Mouse (Mus musculus) ES-E14 (cell line): ENCODE data around the gene Rasl10b.

Source experiments
- CHD2 ChIP-seq: IDR thresholded peaks from 2 replicates; pipeline ENCODE4 v1.6.1; 2014; ENCODE audit warnings: mild to moderate bottlenecking, low read depth, low read length, inconsistent platforms
- HCFC1 ChIP-seq: IDR thresholded peaks from 2 replicates; pipeline ENCODE4 v1.6.1; 2012; ENCODE audit warnings: low read length, inconsistent platforms, borderline replicate concordance; ENCODE audit not compliant: insufficient read depth
- MAFK ChIP-seq: IDR thresholded peaks from 2 replicates; pipeline ENCODE4 v1.6.1; 2014; ENCODE audit warnings: mild to moderate bottlenecking, low read depth, low read length, inconsistent platforms; ENCODE audit not compliant: insufficient read depth
- ZC3H11A ChIP-seq: IDR thresholded peaks from 2 replicates; pipeline ENCODE4 v1.6.1; 2012; ENCODE audit warnings: low read depth, mild to moderate bottlenecking, inconsistent platforms, low read length, borderline replicate concordance

- TF ChIP-seq HCFC1 (no peak), ZC3H11A (no peak), MAFK (no peak), CHD2 (no peak)
Observed at GRCm38 (mm10) chr11:83421305-83421704, 12.4 kb downstream of the Rasl10b start.
